Mouse (Mus musculus) embryonic facial prominence, embryonic 11.5 days (tissue): Measurements from ENCODE around the gene Slc4a2. TPM values are rescaled to one million over a fixed set of nuclear protein-coding genes. Genes with fewer than 3 reads are reported as not detected.

Source experiments
- ATAC-seq: fragments of 200-750 bp; cut with Nextera tagmentation; replicated peaks from 2 replicates; pipeline ENCODE4 v1.8.0; 2017; ENCODE audit warnings: low read depth; ENCODE audit not compliant: insufficient number of reproducible peaks, low FRiP score, low TSS enrichment
- DNase-seq: peaks from one replicate; pipeline ENCODE4 v3.0.0-alpha.2; 2015; ENCODE audit warnings: low spot score
- H3K27ac ChIP-seq: fragments of 300-500 bp; sonication (generic); replicated peaks from 2 replicates; pipeline ENCODE4 v1.5.1; 2014; ENCODE audit warnings: mild to moderate bottlenecking, low read depth, low read length, control low read depth
- H3K27me3 ChIP-seq: fragments of 300-500 bp; sonication (generic); 2 replicates; pipeline ENCODE4 v1.6.1; 2014; ENCODE audit warnings: mild to moderate bottlenecking, low read length, moderate library complexity, mixed read lengths; ENCODE audit not compliant: control insufficient read depth, insufficient read depth
- H3K36me3 ChIP-seq: fragments of 300-500 bp; sonication (generic); replicated peaks from 2 replicates; pipeline ENCODE4 v1.6.1; 2014; ENCODE audit warnings: low read depth, mild to moderate bottlenecking, low read length, moderate library complexity, mixed read lengths; ENCODE audit not compliant: control insufficient read depth, insufficient read depth
- H3K4me1 ChIP-seq: fragments of 300-500 bp; sonication (generic); 2 replicates; pipeline ENCODE4 v1.6.1; 2014; ENCODE audit warnings: low read length, mixed read lengths; ENCODE audit not compliant: control insufficient read depth, insufficient read depth
- H3K4me2 ChIP-seq: fragments of 300-500 bp; sonication (generic); 2 replicates; pipeline ENCODE4 v1.6.1; 2014; ENCODE audit warnings: low read depth, mild to moderate bottlenecking, control low read depth, low read length, moderate library complexity
- H3K4me3 ChIP-seq: fragments of 300-500 bp; sonication (generic); 2 replicates; pipeline ENCODE4 v1.5.1; 2014; ENCODE audit warnings: low read depth, low read length, control low read depth
- H3K9ac ChIP-seq: fragments of 300-500 bp; sonication (generic); replicated peaks from 2 replicates; pipeline ENCODE4 v1.6.1; 2014; ENCODE audit warnings: mild to moderate bottlenecking, control low read depth, low read length
- H3K9me3 ChIP-seq: fragments of 300-500 bp; sonication (generic); replicated peaks from 2 replicates; pipeline ENCODE4 v1.6.1; 2016; ENCODE audit warnings: mild to moderate bottlenecking, low read length, inconsistent platforms, mixed read lengths; ENCODE audit not compliant: control insufficient read depth
- WGBS: fragments of 180-500 bp; shearing (Covaris S2); extraction: QIAGEN DNeasy Blood & Tissue Kit; methylation state at CpG from one replicate; pipeline ENCODE4 v1.1.7; 2014; 5-methylcytosine and 5-hydroxymethylcytosine counted together
- polyA plus RNA-seq: library from polyadenylated mRNA; unstranded; fragments of >200 nt; fragmentation: Nextera tagmentation; extraction: Ambion mirVana; gene quantifications from 2 replicates; pipeline ENCODE4 v1.2.1, GENCODE M21; 2014

Gene Slc4a2
- polyA plus RNA-seq, 1 experiment from 2014 or later = 16.5 TPM

DNA sequence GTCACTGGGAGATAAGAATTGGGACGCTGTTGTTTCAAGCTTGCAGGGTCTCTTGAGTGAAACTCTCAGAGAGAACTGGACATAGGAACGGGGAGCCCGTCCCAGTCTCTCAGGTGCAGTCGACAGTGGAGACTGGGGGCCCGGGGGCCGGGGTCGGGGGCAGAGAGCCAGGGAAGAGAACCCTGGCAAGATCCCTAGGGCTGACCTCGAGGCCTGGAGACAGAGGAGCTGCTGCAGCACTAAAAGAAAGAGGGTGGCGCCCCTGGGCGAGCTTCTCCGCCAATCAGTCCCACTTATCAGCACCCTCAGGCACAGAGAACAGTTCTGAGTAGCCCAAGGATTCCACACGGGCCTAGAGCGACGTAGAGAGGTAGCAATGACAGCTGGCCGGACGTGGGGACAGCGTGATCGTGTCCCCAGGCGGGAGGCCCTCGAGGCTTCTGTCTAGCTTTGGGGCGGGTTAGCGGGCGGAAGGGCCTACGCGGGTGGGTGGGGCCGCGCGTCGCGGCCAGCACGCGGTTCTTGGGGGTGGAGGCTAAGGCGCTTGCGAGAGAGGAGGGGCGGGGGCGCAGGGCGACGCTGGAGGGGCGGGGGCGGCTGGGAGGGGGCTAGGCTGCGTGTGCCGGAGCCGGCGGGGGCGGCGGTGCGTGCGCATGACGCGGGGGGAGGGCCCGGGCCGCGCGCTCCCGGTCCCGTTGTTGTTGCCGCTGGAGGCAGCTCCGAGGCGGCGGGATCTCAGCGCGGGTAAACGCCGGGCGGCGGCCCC, 27.8 kb downstream of the Slc4a2 start:
- Histone ChIP-seq H3K27ac (peak overlapping the region; percentile 93), H3K27me3 (no peaks in the 10 kb centered on the region), H3K4me2 (peak overlapping the region; percentile 99), H3K4me3 (peak overlapping the region; percentile 91), H3K4me1 (peaks cover 9% of the 10 kb centered on the region), H3K9me3 (no peaks in the 10 kb centered on the region), H3K36me3 (no peaks in the 10 kb centered on the region), H3K9ac (peak overlapping the region; percentile 96)
- DNase-seq = peak; percentile 91
- 5% methylated on average over 35 of the region's 66 CpGs for WGBS
- peak; percentile 79 for ATAC-seq

DNA sequence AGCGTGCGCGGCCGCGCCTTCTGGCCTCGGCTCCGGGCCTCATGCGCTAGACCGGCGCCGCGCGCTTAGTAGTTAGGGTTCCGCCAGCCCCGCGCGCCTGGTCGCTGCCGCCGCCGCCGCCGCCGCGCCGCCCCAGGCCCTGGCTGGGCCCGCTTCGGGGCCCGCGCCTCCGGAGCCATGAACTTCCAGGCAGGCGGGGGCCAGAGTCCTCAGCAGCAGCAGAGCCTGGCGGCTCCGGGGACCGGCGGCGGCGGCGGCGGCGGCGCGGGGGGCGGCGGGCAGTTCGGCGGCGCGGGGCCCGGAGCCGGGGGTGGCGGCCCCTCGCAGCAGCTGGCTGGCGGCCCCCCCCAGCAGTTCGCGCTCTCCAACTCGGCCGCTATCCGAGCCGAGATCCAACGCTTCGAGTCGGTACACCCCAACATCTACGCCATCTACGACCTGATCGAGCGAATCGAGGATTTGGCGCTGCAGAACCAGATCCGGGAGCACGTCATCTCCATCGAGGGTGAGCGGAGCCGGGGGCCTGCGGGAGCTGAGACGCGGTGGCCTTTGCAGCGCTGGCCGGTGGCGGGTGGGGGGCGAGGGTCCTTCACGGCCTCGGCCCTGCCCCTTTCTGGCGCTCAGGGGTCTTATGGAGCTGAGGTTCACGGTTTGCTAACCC, 28.5 kb downstream of the Slc4a2 start, which contains the start of gene Agap3:
TSS of gene Agap3 (plus strand) at position 148 of the 661 bp plus-strand sequence.
- H3K27me3 ChIP-seq = no peaks in the 10 kb centered on the region
- peak within 1 kb of the TSS; percentile 96 for H3K9ac ChIP-seq
- H3K36me3 ChIP-seq = no peaks in the 10 kb centered on the region
- H3K9me3 ChIP-seq = no peaks in the 10 kb centered on the region
- peak; percentile 50 for DNase-seq
- under 1% methylated on average over 76 of the region's 85 CpGs for WGBS
- peak within 1 kb of the TSS; percentile 93 for H3K27ac ChIP-seq
- peak within 1 kb of the TSS; percentile 99 for H3K4me2 ChIP-seq
- peak within 1 kb of the TSS; percentile 91 for H3K4me3 ChIP-seq
- peak; percentile 29 for ATAC-seq
- H3K4me1 ChIP-seq = peaks cover 9% of the 10 kb centered on the region

DNA sequence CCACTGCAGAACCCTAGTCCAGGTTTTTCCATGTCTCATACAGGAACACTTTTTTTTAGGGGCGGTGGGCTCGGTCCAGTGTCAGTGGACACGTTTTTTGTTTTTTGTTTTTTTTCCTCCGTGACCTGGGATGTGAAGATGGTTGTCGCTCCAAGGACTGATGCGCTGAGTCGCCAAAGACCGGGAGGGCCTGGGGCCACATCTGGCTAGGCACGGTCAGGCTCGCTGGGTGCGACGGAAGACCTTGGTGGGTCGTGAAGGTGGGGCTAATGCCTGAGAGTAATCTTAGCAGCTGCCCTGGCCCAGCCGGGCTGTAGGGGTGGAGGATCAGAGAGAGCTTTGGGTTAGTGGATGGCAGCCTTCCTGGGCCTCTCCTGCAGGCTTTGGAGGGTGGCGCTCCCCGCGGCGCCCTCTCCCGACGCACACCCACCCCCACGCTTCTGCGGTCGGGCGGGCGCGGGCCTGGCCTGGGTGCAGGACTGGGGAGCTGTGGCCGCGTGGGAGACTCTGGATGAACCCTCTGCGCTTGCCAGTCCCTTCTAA, 29.1 kb downstream of the Slc4a2 start:
- DNase-seq = peak; percentile 30
- peaks cover 9% of the 10 kb centered on the region for H3K4me1 ChIP-seq
- no peaks in the 10 kb centered on the region; the same call in 1 of the 2 replicates for H3K36me3 ChIP-seq
- H3K27me3 ChIP-seq = no peaks in the 10 kb centered on the region
- WGBS = under 1% methylated on average over 29 of the region's 29 CpGs
- peak overlapping the region; percentile 96 for H3K9ac ChIP-seq
- no peak for ATAC-seq
- H3K27ac ChIP-seq = peak overlapping the region; percentile 93
- peak overlapping the region; percentile 99 for H3K4me2 ChIP-seq
- no peaks in the 10 kb centered on the region for H3K9me3 ChIP-seq
- peak overlapping the region; percentile 91 for H3K4me3 ChIP-seq

DNA sequence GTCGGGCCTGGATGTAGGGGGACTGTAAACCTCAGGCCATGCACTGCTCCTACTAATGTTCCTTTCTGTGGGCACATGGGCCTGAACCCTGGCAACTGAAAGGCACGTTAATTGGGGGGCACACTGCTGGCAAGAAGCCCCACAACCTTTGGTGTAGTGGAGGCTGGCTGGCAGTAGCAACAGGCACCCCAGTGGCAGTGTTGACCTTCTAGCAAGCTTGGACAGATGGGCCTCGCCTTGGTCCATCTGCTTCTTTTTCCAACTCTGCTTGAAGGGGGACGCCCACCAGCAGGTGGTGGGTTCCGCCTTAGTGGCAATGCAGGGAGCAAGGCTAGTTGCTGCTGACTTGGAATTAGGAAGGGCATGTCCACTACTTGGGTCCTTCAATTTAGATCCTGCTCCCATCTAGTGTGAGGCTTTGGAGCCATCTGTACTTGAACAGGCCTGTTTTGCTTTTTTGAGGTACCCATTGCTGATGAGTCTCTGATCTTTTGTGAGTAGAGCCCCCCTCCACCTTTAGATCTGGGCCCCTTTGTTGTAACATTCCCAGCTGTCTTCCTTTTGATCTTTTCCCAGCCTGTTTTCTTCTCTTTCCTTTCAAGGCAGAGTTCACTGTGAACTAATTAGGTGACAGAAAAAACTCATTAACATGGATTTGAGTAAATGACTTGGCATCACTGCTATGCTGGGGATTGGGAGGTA, 29.8 kb downstream of the Slc4a2 start:
- peaks cover 9% of the 10 kb centered on the region for H3K4me1 ChIP-seq
- H3K9ac ChIP-seq = peak overlapping the region; percentile 96
- peak overlapping the region; percentile 99 for H3K4me2 ChIP-seq
- peak overlapping the region; percentile 91 for H3K4me3 ChIP-seq
- DNase-seq (no peak), ATAC-seq (no peak)
- H3K36me3 ChIP-seq = no peaks in the 10 kb centered on the region; the same call in 1 of the 2 replicates
- no peaks in the 10 kb centered on the region for H3K9me3 ChIP-seq
- H3K27ac ChIP-seq = 0 out of 2 replicates have a peak overlapping the region, but pooled peaks have one; percentile 28
- WGBS = 10% methylated on average over 5 of the region's 5 CpGs
- no peaks in the 10 kb centered on the region for H3K27me3 ChIP-seq

DNA sequence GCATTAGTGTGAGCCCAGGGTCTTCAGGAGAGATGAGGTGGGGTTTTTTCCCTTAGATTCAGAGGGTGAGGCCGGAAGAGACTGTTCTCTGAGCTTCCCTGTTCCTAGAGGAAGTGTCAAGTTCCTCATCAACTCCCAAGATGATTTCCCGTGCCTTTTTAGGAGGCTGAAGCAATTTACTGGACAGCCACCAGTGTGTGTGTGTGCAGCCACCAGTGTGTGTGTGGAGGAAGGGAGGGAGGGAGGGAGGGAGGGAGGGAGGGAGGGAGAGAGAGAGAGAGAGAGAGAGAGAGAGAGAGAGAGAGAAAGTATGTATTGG, 30.3 kb downstream of the Slc4a2 start:
- 0 out of 2 replicates have a peak overlapping the region, but pooled peaks have one; percentile 12 for H3K4me3 ChIP-seq
- H3K36me3 ChIP-seq = no peaks in the 10 kb centered on the region; the same call in 1 of the 2 replicates
- H3K9me3 ChIP-seq = no peaks in the 10 kb centered on the region
- ATAC-seq (no peak), DNase-seq (no peak)
- H3K27me3 ChIP-seq = no peaks in the 10 kb centered on the region
- WGBS = 28% methylated on average over 2 of the region's 2 CpGs
- no peak overlapping the region for H3K27ac ChIP-seq
- peak overlapping the region; percentile 99 for H3K4me2 ChIP-seq
- H3K4me1 ChIP-seq = peaks cover 9% of the 10 kb centered on the region
- peak overlapping the region; percentile 96; the same call in 1 of the 2 replicates for H3K9ac ChIP-seq

DNA sequence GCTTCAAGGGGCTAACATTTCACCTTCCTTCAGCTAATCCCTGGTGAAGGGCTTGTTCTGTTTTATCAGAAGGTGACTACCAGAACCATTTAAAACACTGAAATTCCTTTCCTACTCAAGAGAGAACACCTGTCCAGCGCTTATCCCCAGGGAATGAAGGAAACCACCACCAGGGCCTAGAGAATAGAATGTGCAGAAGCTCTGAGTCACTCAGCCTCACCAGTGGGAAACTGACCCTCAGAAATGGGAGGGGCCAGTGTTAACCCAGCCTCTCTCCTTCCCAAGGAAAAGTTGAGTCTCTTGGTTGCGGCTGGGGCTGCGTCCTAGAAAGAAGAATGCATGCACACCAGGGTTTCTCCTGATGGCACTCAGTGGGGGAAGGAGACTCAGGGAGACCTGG, 31.4 kb downstream of the Slc4a2 start:
- Histone ChIP-seq H3K4me3 (no peak overlapping the region; the same call in 1 of the 2 replicates), H3K27ac (no peak overlapping the region), H3K9ac (no peak overlapping the region), H3K4me2 (peak overlapping the region; percentile 2; the same call in 1 of the 2 replicates), H3K27me3 (no peaks in the 10 kb centered on the region), H3K4me1 (peaks cover 9% of the 10 kb centered on the region), H3K36me3 (no peaks in the 10 kb centered on the region; the same call in 1 of the 2 replicates), H3K9me3 (no peaks in the 10 kb centered on the region)
- DNase-seq (no peak), ATAC-seq (no peak)
- 56% methylated on average over 3 of the region's 3 CpGs for WGBS

GRCm38 (mm10) chr5:24455613-24456012, 32.0 kb downstream of the Slc4a2 start:
- 55% methylated on average over 7 of the region's 7 CpGs for WGBS
- Histone ChIP-seq H3K9ac (no peak overlapping the region), H3K4me3 (no peak overlapping the region), H3K9me3 (no peaks in the 10 kb centered on the region), H3K27me3 (no peaks in the 10 kb centered on the region), H3K4me2 (peak overlapping the region; percentile 2; the same call in 1 of the 2 replicates), H3K36me3 (no peaks in the 10 kb centered on the region; the same call in 1 of the 2 replicates), H3K4me1 (peaks cover 9% of the 10 kb centered on the region), H3K27ac (no peak overlapping the region)
- ATAC-seq = no peak
- no peak for DNase-seq
